Mouse (Mus musculus) limb, embryonic 12.5 days (tissue): ENCODE measurements around the gene H2-D1. TPM values are rescaled to one million over a fixed set of nuclear protein-coding genes. Genes with fewer than 3 reads are reported as not detected.

ENCODE experiments used
- ATAC-seq: fragments of 200-750 bp; cut with Nextera tagmentation; 2 replicates; pipeline ENCODE4 v1.8.0; 2017; ENCODE audit warnings: low read depth, moderate TSS enrichment; ENCODE audit not compliant: insufficient number of reproducible peaks, insufficient read depth, low FRiP score, low TSS enrichment
- H3K27ac ChIP-seq: fragments of 300-500 bp; sonication (generic); 2 replicates; pipeline ENCODE4 v1.5.1; 2016; ENCODE audit warnings: mild to moderate bottlenecking, moderate library complexity
- H3K27me3 ChIP-seq: fragments of 300-500 bp; sonication (generic); 2 replicates; pipeline ENCODE4 v1.6.1; 2016; ENCODE audit warnings: mild to moderate bottlenecking, moderate library complexity
- H3K36me3 ChIP-seq: fragments of 300-500 bp; sonication (generic); 2 replicates; pipeline ENCODE4 v1.6.1; 2016; ENCODE audit warnings: mild to moderate bottlenecking, moderate library complexity
- H3K4me1 ChIP-seq: fragments of 300-500 bp; sonication (generic); replicated peaks from 2 replicates; pipeline ENCODE4 v1.6.1; 2016
- H3K4me2 ChIP-seq: fragments of 300-500 bp; sonication (generic); 2 replicates; pipeline ENCODE4 v1.6.1; 2016; ENCODE audit warnings: mild to moderate bottlenecking, moderate library complexity
- H3K4me3 ChIP-seq: fragments of 300-500 bp; sonication (generic); replicated peaks from 2 replicates; pipeline ENCODE4 v1.5.1; 2016; ENCODE audit warnings: mild to moderate bottlenecking
- H3K9ac ChIP-seq: fragments of 300-500 bp; sonication (generic); replicated peaks from 2 replicates; pipeline ENCODE4 v1.6.1; 2016; ENCODE audit warnings: mild to moderate bottlenecking, moderate library complexity
- H3K9me3 ChIP-seq: fragments of 300-500 bp; sonication (generic); 2 replicates; pipeline ENCODE4 v1.6.1; 2016; ENCODE audit warnings: mild to moderate bottlenecking, moderate library complexity
- WGBS: fragments of 180-500 bp; shearing (Covaris S2); methylation state at CpG from one replicate; pipeline ENCODE4 v1.1.7; 2016; 5-methylcytosine and 5-hydroxymethylcytosine counted together
- polyA plus RNA-seq: library from polyadenylated mRNA; unstranded; fragments of >200 nt; fragmentation: Nextera tagmentation; extraction: Ambion mirVana; gene quantifications from 2 replicates; pipeline ENCODE4 v1.2.1, GENCODE M21; 2016

The H2-D1 gene
- polyA plus RNA-seq, 1 experiment from 2014 or later = 18.8 TPM

- ATAC-seq = no peak
- 88% methylated on average over 3 of the region's 3 CpGs for WGBS
- Histone ChIP-seq H3K4me2 (no peak overlapping the region), H3K9me3 (no peaks in the 10 kb centered on the region), H3K4me3 (no peak overlapping the region), H3K4me1 (peaks cover 3% of the 10 kb centered on the region; the same call in 1 of the 2 replicates), H3K27me3 (no peaks in the 10 kb centered on the region), H3K9ac (no peak overlapping the region; the same call in 1 of the 2 replicates), H3K27ac (no peak overlapping the region), H3K36me3 (peaks cover 88% of the 10 kb centered on the region)
Observed at GRCm38 (mm10) chr17:35250348-35251120, 12.0 kb upstream of the H2-D1 start.

DNA sequence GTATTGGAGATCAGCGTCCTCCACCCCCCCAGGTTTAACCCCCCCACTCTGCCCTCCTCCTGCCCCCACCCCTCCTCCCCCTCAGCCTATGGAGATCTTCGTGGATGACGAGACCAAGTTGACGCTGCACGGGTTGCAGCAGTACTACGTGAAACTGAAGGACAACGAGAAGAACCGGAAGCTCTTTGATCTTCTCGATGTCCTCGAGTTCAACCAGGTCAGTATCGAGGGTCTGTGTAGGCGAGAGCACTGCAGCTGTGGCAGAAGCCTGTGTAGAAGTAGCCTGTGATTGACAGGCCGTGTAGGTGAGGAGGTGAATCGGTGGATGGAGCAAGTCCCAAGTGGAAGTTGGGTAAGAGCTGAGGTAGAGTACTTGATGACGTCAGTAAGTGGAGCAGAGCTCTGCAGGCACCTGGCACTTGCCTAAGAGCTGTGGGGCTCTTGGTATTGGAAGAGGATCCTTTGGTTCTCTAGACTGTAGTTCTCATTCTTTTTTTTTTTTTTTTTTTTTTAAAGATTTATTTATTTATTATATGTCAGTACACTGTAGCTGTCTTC, 11.3 kb upstream of the H2-D1 start:
- WGBS = 85% methylated on average over 15 of the region's 15 CpGs
- no peak overlapping the region for H3K27ac ChIP-seq
- H3K4me1 ChIP-seq = no peaks in the 10 kb centered on the region; the same call in 1 of the 2 replicates
- H3K36me3 ChIP-seq = peaks cover 81% of the 10 kb centered on the region
- no peaks in the 10 kb centered on the region for H3K9me3 ChIP-seq
- H3K4me2 ChIP-seq = no peak overlapping the region
- H3K27me3 ChIP-seq = no peaks in the 10 kb centered on the region
- ATAC-seq = no peak
- H3K4me3 ChIP-seq = no peak overlapping the region
- H3K9ac ChIP-seq = no peak overlapping the region

GRCm38 (mm10) chr17:35251981-35252380, 10.5 kb upstream of the H2-D1 start:
- H3K27me3 ChIP-seq = no peaks in the 10 kb centered on the region; the same call in 1 of the 2 replicates
- H3K9me3 ChIP-seq = no peaks in the 10 kb centered on the region
- H3K36me3 ChIP-seq = peaks cover 73% of the 10 kb centered on the region
- no peak overlapping the region for H3K27ac ChIP-seq
- no peak overlapping the region for H3K9ac ChIP-seq
- WGBS = 81% methylated on average over 5 of the region's 5 CpGs
- no peaks in the 10 kb centered on the region for H3K4me1 ChIP-seq
- no peak overlapping the region for H3K4me3 ChIP-seq
- ATAC-seq = no peak
- H3K4me2 ChIP-seq = no peak overlapping the region

GRCm38 (mm10) chr17:35252619-35253292, 9.8 kb upstream of the H2-D1 start:
- Histone ChIP-seq H3K9me3 (no peaks in the 10 kb centered on the region), H3K4me1 (no peaks in the 10 kb centered on the region), H3K9ac (no peak overlapping the region), H3K36me3 (peaks cover 66% of the 10 kb centered on the region), H3K27ac (no peak overlapping the region), H3K27me3 (no peaks in the 10 kb centered on the region; the same call in 1 of the 2 replicates), H3K4me2 (no peak overlapping the region), H3K4me3 (no peak overlapping the region)
- WGBS = 89% methylated on average over 18 of the region's 18 CpGs
- no peak for ATAC-seq

GRCm38 (mm10) chr17:35253293-35254093, 9.0 kb upstream of the H2-D1 start:
- peaks cover 58% of the 10 kb centered on the region for H3K36me3 ChIP-seq
- no peaks in the 10 kb centered on the region for H3K9me3 ChIP-seq
- H3K27me3 ChIP-seq = no peaks in the 10 kb centered on the region; the same call in 1 of the 2 replicates
- no peak for ATAC-seq
- H3K4me3 ChIP-seq = no peak overlapping the region
- WGBS = 89% methylated on average over 32 of the region's 32 CpGs
- no peaks in the 10 kb centered on the region for H3K4me1 ChIP-seq
- H3K4me2 ChIP-seq = no peak overlapping the region
- H3K9ac ChIP-seq = no peak overlapping the region
- H3K27ac ChIP-seq = no peak overlapping the region

- 59% methylated on average over 11 of the region's 11 CpGs for WGBS
- ATAC-seq = no peak
- no peak overlapping the region for H3K4me2 ChIP-seq
- H3K4me3 ChIP-seq = no peak overlapping the region
- no peaks in the 10 kb centered on the region for H3K9me3 ChIP-seq
- H3K9ac ChIP-seq = no peak overlapping the region
- no peaks in the 10 kb centered on the region for H3K4me1 ChIP-seq
- peaks cover 49% of the 10 kb centered on the region for H3K36me3 ChIP-seq
- H3K27me3 ChIP-seq = peaks cover 6% of the 10 kb centered on the region
- H3K27ac ChIP-seq = no peak overlapping the region
Observed at GRCm38 (mm10) chr17:35254241-35255098, 8.1 kb upstream of the H2-D1 start.

DNA sequence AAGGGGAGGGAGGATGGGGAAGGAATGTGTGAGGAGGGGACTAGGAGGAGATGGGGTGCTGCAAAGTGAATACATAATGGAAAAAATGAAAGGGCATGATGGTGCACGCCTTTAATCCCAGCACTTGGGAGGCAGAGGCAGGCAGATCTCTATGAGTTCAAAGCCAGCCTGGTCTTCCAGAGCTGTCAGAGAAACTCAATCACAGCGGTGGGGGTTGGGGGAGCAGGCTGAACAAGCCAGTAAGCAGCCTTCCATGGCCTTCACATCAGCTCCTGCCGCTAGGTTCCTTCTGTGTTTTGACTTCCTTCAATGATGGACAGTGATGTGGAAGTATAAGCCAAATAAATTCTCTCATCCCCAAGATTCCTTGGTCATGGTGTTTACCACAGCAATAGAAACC, 7.2 kb upstream of the H2-D1 start:
- H3K4me1 ChIP-seq = no peaks in the 10 kb centered on the region
- no peak overlapping the region for H3K27ac ChIP-seq
- no peak for ATAC-seq
- H3K4me3 ChIP-seq = no peak overlapping the region
- no peak overlapping the region for H3K9ac ChIP-seq
- 70% methylated on average over 3 of the region's 3 CpGs for WGBS
- peaks cover 14% of the 10 kb centered on the region for H3K27me3 ChIP-seq
- no peak overlapping the region for H3K4me2 ChIP-seq
- no peaks in the 10 kb centered on the region for H3K9me3 ChIP-seq
- H3K36me3 ChIP-seq = peaks cover 40% of the 10 kb centered on the region

GRCm38 (mm10) chr17:35255704-35256103, 6.8 kb upstream of the H2-D1 start:
- Histone ChIP-seq H3K4me2 (no peak overlapping the region), H3K4me3 (no peak overlapping the region), H3K27ac (no peak overlapping the region), H3K27me3 (peaks cover 18% of the 10 kb centered on the region), H3K9me3 (no peaks in the 10 kb centered on the region), H3K4me1 (no peaks in the 10 kb centered on the region), H3K36me3 (peaks cover 36% of the 10 kb centered on the region), H3K9ac (no peak overlapping the region)
- no peak for ATAC-seq
- 55% methylated on average over 4 of the region's 4 CpGs for WGBS

- ATAC-seq = no peak
- Histone ChIP-seq H3K4me2 (no peak overlapping the region), H3K4me3 (no peak overlapping the region), H3K27ac (no peak overlapping the region), H3K9me3 (no peaks in the 10 kb centered on the region), H3K9ac (no peak overlapping the region), H3K36me3 (peaks cover 21% of the 10 kb centered on the region), H3K4me1 (no peaks in the 10 kb centered on the region), H3K27me3 (peaks cover 34% of the 10 kb centered on the region)
- WGBS = 78% methylated on average over 1 of the region's 1 CpGs
Observed at GRCm38 (mm10) chr17:35257378-35257777, 5.2 kb upstream of the H2-D1 start.

- no peak for ATAC-seq
- H3K4me1 ChIP-seq = no peaks in the 10 kb centered on the region; the same call in 1 of the 2 replicates
- peaks cover 40% of the 10 kb centered on the region for H3K27me3 ChIP-seq
- no peaks in the 10 kb centered on the region for H3K9me3 ChIP-seq
- H3K9ac ChIP-seq = no peak overlapping the region; the same call in 1 of the 2 replicates
- peak overlapping the region; percentile 17; the same call in 1 of the 2 replicates for H3K4me3 ChIP-seq
- no peak overlapping the region for H3K27ac ChIP-seq
- H3K4me2 ChIP-seq = peak overlapping the region; percentile 35
- 12% methylated on average over 17 of the region's 17 CpGs for WGBS
- H3K36me3 ChIP-seq = peaks cover 15% of the 10 kb centered on the region
Observed at GRCm38 (mm10) chr17:35257824-35258491, 4.6 kb upstream of the H2-D1 start.
